Mouse (Mus musculus) cortical plate, adult 2 months (tissue): ENCODE data around the gene Thegl.

ENCODE experiments used
- CTCF ChIP-seq: fragments of 200-500 bp; IDR thresholded peaks from 2 replicates; pipeline ENCODE4 v1.5.1; 2011; ENCODE audit warnings: mild to moderate bottlenecking, control low read depth, low read length; ENCODE audit not compliant: insufficient read depth; ENCODE audit errors: extremely low read depth
- POLR2A ChIP-seq: fragments of 200-500 bp; IDR thresholded peaks from 2 replicates; pipeline ENCODE4 v1.6.1; 2011; ENCODE audit warnings: mild to moderate bottlenecking, low read length, control low read depth; ENCODE audit not compliant: insufficient read depth; ENCODE audit errors: extremely low read depth

- no peak for TF ChIP-seq CTCF
- TF ChIP-seq POLR2A, result no peak
Measured at GRCm38 (mm10) chr5:76973488-76973887, 42.3 kb upstream of the Thegl start.
